Mouse (Mus musculus) G1E-ER4 (cell line): ENCODE data around the gene Pspn. TPM values are rescaled to one million over a fixed set of nuclear protein-coding genes. Genes with fewer than 3 reads are reported as not detected.

Experiments used
- GATA1 ChIP-seq: IDR thresholded peaks from one replicate; pipeline ENCODE4 v1.8.0; 2012; ENCODE audit warnings: low read length, inconsistent platforms
- polyA plus RNA-seq: library from polyadenylated mRNA; stranded (reverse); fragments of >175 nt; gene quantifications from 2 replicates; pipeline ENCODE4 v1.2.3, GENCODE M21; 2012

Gene Pspn
- not detected in 2 replicates for polyA plus RNA-seq

DNA sequence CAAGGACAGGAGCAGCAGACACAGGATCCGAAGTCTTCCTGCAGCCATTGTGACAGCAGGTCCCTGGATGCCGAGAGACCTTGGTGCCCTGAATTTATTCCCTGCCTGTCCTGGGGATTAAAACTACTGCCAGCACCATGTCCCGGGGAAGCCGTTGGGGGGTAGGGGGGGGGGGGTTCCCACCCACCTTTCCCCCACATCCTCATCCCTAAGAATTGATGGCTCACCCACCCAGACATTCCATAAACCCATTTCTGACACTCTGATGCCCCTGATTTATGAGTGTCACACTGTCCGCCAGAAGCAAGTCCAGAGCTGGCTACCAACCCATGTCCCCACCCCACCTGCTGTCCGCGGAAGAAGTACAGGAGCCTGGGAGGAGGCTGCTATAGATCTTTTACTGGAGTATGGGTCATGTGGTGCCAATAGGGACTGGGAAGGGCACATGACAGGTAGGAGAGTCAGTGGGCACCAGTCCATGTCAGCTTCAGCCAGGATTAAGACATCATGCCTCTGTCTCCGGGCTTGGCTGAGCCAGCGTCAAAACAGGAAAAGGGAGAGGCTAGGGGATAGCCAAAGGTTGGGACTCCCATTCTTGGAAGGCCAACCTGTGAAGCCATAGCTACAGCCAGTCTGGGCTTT lies at the start of gene Pspn:
Gene Pspn, minus strand, starts transcription at position 51 of the 642 bp plus-strand sequence.
- TF ChIP-seq GATA1: no peak

DNA sequence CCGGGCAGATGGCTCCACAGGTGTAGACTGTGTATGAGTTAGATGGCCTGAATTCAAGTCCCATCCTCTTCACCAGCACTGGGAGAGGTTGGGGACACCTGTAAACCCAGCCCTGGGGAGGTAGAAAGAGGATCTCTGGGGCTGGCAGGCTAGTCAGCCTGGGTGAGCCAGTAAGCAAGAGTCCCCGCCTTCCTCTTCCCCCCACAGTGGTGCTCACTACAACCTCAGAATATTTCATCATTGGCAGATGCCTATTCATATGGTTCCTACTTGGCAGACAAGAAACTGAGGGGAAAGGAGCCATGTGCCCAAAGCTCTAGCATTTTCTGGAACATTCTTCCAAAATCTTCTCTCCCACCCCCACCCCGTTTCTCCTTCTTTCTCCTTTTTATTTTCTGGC lies 49.0 kb upstream of the Pspn start:
- TF ChIP-seq GATA1: no peak

DNA sequence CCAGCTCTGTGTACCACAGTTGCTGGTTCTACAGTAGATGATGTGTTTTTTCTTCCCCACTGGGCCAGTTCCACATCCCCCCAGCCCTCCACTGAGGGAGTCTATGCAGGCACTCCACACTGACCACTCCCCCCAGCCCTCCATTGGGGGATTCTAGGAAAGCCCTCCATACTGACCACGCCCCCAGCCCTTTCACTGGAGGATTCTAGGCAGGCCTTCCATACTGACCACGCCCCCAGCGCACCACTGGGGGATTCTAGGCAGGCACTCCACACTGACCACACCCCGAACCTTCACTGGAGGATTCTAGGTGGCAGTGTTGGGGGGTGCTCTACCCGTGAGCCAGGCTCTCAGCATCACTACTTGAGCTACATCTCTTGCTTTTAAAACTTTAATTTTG lies 47.6 kb upstream of the Pspn start:
- TF ChIP-seq GATA1: no peak

DNA sequence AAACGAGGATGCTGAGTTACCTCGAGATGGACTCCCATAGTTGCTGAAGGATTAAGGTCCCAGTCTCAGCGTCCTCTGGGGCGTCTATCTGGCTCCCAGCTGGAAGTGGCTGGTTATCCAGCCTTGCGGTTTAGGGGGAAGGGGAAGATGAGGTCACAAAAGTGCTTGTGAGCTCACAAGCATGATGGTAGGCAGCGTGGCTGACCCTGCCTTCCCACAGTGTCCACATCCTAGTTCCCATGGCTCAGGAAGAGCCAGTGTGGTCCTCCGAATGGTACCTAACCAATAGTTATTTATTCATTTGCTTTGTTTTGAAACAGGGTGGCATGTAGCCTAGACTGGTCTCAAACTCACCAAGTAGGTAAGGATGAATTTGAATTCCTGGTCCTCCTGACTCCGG lies 41.7 kb upstream of the Pspn start, which contains the start of gene Slc25a41:
Gene Slc25a41, minus strand, starts transcription at position 101 of the 400 bp plus-strand sequence.
- no peak for TF ChIP-seq GATA1

DNA sequence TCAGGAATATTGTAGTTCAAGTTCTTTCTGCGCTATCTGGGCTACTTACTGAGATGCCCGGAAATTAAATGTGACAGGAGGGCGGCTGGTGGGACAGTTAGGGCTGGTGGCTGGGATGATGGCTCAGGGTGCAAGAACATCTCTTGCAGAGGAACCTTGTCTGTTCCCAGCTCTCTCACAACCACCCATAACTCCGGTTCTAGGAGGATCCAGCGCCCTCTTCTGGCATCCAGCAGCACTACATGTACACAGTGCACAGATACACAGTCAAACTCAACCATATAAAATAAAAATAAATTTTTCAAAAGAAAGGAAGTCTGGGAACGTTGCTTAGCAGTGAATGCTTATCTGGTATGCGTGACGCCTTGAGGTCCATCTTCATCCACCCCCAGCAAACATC lies 39.2 kb upstream of the Pspn start:
- no peak for TF ChIP-seq GATA1

DNA sequence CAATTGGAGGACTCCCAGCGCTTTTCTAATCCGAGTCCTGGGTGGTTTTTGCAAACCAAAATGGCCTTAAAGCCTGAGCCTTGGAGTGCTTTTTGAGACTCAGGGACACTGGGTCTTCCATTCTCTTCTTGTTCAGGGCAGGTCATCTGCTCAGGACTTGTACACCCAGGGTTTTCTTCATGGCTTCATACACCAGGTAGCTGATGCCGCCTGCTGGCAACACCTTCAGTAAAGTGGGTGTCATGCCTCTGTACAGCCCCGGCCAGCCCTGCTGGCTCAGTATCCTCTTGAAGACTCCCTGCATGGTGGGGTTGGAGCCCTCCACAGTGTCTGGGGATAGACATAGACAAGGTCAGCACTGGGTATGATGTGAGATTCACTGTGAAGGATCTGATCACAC lies 33.0 kb upstream of the Pspn start:
- TF ChIP-seq GATA1: no peak

DNA sequence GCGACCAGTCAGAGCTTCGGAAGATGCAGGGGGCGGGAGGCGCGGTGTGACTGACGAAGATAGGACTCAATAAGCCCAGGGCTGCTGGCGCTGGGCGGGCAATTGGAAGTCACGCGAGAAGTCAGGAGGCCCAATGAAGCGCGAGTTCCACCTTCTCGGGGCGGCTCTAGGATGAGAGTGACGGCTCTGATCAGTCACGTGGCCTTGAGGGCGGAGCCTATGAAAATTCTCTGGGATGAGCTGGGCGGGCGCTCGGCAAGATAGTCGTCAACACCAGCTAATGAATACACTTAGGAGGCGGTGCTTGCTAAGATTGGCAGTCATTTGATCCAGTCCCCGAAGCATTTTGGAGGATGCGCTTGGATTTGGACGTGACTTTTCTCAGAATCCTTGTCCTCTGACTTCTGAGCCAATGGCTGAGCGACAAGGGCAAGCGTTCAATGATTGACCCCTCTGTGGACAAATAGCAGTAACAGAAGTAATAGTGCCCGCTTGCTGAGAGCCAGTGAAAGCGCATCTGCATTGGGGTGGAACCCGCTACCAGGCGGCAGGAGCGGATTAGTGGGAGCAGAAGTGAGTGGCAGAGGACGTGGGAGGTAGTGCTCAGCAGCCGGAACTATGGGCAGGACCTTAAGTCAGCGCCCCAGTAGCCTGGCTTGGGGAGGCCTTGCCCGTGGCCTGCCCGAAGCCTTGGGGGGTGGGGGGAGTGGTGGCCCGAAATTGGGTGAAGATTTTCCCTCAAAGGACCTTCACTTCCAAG lies 32.0 kb upstream of the Pspn start:
- TF ChIP-seq GATA1: no peak

DNA sequence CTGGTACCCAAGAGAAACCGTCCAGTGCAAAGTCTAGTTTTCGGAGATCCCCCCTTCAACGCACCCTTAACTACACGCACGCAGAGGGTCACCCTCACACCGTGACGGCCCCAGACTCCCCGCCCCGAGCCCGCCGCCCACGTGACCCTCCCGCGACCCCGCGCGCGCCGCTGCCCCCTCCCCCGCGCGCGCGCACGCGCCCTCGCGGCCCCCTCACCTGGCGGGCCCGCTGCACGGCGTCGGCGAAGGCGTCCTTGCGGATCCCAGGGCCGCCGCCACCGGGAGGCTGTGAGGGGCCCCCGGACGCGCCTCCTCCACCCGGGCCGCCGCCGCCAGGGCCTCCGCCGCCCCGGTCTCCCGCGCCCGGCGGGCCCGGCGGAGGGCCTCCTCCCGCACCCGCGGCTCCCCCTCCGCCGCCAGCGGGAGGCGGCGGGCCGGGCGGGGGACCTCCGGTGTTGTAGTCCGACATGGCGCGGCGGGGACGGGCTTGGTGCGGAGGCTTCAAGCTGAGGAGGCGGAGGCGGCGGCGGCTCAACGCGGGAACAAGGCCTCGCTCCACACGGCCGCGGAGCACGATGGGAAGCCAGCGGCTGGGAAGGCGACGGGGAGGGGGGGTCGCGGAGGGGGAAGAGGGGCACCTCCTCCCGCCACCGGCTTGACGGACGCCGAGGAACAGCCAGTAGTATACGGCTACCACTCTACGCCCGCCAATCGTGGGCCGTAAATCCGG lies 31.3 kb upstream of the Pspn start, which contains the start of gene Khsrp:
Gene Khsrp, minus strand, starts transcription at position 592 of the 730 bp plus-strand sequence.
- no peak for TF ChIP-seq GATA1

DNA sequence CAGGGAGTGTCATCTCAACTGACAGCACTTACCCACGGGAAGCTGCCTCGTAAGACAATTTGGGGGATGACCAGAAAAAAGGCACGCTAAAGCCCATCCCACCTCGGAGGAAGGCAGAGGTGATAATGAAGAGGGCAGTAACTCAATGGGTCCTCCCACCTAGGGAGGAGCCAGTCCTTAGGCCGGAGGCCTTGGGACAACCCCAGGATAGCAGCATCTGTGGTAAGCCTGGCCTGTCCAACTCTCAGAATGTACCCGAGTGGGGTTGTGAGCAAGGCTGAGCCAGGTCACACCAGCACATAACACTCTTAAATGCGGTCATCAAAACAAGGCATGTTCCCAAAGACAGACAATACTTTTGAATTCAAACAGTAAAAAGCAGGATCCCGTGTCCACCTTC lies 29.9 kb upstream of the Pspn start:
- TF ChIP-seq GATA1: no peak

DNA sequence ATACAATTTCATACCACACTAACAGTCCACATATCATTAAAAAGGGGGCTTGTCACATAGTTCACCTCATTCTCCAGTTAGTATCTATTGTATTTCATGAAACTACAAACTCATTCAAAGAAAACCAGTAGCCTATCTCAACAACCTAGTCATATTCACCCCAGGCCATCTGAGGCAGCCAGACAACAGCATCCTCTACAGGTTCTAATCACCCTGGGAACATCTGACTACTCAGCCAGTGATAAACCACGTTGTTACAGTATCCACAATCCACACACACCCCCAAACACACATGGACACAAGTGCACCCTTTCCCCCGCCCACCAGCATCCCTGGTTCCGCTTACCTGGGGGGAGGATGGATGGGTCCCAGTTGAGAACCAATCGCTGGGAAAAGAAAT lies 27.7 kb upstream of the Pspn start:
- TF ChIP-seq GATA1: no peak

DNA sequence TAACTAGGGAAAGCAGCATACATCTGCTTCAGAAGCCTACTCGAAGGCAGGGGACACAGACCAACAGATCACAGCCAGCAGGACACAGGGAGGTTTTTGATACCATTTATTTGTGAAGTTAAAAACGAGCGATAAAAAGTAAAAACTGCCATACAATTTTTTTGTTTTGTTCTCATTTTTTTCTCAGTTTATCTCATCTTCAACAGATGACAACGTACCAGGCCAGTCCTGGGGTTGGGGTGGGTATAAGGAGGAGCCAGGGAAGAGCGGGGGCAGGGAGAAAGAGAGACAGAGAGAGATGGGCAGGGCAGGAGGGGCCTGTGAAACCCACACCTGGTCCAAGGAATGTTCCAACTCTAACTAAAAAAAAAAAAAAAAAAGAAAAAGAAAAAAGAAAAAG lies 21.1 kb upstream of the Pspn start:
- TF ChIP-seq GATA1: no peak

DNA sequence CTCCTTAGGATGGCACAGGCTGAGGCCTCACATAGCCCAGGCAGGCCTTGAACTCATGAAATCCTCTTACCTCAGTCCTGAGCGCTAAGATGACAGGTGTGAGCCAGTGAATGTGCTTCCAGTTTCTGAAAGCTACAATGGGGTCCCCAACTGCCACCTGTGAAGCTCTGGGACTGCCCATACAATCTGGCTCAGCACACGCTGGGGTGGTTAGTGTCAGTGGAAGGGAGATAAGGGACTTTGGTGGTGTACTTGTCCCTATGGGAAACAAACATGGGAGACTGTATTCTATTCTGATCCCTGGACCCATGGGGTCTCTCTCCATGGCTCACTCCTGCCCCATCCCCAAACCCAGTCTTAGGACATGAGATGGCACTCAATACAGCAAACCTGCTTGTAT lies 19.9 kb upstream of the Pspn start:
- no peak for TF ChIP-seq GATA1

DNA sequence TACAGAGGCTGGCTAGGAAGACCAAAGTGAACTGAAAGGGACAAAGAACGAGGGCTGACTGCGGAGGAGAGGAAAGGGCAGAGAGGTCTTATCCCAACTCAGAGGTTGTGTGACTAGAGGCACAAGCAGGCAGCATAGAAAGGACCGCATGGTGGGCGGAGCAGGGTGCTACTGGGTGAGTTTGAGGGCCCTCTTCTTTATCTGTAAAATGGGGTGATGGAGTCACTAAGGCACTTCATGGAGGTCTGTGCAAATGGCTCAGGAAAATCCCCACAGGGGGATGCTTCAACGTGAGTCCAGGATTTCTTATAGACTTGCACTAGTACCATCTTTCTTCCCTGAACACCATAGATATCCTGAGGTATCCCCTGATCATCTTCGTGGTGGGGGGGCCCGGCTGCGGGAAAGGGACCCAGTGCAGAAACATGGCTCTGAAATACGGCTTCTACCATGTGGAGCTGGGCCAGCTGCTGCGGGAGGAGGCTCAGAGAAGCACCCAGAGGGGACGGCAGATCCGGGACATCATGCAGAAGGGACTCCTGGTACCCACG lies 12.5 kb upstream of the Pspn start:
- no peak for TF ChIP-seq GATA1

DNA sequence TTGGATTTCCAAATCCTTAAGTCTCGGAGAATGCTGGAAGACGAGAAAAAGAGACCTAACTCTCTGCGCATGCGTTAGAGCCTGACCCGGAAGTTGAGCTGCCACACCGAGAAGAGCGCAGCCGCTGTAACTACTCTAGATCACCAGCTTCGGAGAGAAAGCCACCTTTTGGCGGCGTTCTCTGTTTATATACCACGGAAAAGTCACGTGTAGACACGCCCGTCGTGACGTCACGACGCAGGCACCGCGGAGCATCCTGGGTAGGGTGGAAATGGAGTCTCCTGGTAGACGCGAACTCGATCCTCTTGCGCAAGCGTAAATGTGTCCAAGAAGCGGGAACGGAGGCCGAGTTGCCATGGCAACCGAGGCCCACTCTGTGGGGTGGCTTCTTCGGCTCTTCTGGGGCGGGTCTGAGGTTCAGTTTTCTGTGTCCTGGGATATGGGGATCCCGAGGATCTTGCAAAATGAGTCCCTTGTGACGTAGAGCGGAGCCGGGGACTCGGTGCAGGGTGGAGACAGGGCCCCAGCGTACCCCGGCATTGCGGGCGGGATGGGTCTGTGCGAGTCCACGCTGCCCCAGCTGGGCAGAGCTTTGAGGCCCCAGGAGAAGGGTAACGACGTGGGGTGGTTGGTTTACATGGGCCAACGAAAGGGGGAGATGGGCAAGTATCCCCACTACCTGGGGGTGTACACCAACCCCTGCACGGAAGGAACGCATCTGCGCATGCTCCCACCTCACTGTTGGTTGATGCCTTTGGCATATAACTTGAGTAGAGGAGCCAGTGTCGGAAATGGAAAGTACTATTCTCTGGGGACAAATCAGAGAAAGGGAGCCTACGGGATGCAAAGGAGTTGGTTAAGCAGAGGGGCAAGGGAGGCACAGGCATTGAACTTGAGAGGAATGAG lies 11.7 kb upstream of the Pspn start, which contains the start of the genes Gtf2f1 and Gm17949:
Gene Gtf2f1, minus strand, starts transcription at position 53 of the 906 bp plus-strand sequence.
Gene Gm17949, plus strand, starts transcription at position 234 of the 906 bp plus-strand sequence.
- TF ChIP-seq GATA1: no peak

DNA sequence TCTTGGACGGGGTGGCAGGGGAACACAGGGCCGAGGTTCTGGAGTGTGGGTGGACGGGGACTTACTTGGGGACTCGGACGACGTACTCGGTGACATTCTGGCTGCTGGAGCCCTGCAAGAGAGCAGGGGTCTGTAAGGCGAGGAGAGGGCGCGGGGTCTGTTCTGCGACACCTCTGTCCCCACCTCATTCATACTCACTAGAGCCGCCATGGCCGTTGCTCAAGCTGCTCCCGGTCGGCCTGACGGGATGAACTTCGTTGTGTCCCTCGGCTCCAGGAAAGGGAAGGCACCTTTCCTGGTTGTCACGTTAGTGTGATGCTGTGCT lies 11.1 kb upstream of the Pspn start:
- TF ChIP-seq GATA1: no peak
